Mouse (Mus musculus) liver, embryonic 14.5 days (tissue): ENCODE data around the gene Trim72.

Experiments used
- CTCF ChIP-seq: IDR thresholded peaks from 2 replicates; pipeline ENCODE4 v1.5.1; 2016; ENCODE audit warnings: antibody characterized with exemption, low read depth, control low read depth
- EP300 ChIP-seq: IDR thresholded peaks from 2 replicates; pipeline ENCODE4 v1.6.1; 2016; ENCODE audit warnings: antibody characterized with exemption, low read depth

- TF ChIP-seq CTCF: no peak
- TF ChIP-seq EP300: no peak
These were observed 29.3 kb upstream of the Trim72 start for GRCm38 (mm10) chr7:127974413-127974930.
